Mouse (Mus musculus) stomach, embryonic 14.5 days (tissue): ENCODE data around the gene Sdccag8. TPM values are rescaled to one million over a fixed set of nuclear protein-coding genes. Genes with fewer than 3 reads are reported as not detected.
"Not testable (repeated sequence)": the region's sequence is repeated elsewhere in the genome, so short reads cannot be mapped to it uniquely, and the experiment has no call there.

ENCODE experiments used
- ATAC-seq: fragments of 200-750 bp; cut with Nextera tagmentation; 2 replicates; pipeline ENCODE4 v1.8.0; 2017; ENCODE audit warnings: low read depth, moderate TSS enrichment; ENCODE audit not compliant: insufficient number of reproducible peaks, insufficient read depth, low FRiP score
- H3K27ac ChIP-seq: fragments of 300-500 bp; sonication (generic); 2 replicates; pipeline ENCODE4 v1.5.1; 2014; ENCODE audit warnings: mild to moderate bottlenecking, low read length, moderate library complexity, mixed read lengths
- H3K27me3 ChIP-seq: fragments of 300-500 bp; sonication (generic); 2 replicates; pipeline ENCODE4 v1.6.1; 2014; ENCODE audit warnings: low read length, control low read depth, mixed read lengths; ENCODE audit not compliant: control insufficient read depth, insufficient read depth
- H3K36me3 ChIP-seq: fragments of 300-500 bp; sonication (generic); 2 replicates; pipeline ENCODE4 v1.6.1; 2014; ENCODE audit warnings: mild to moderate bottlenecking, control low read depth, low read length, moderate library complexity, mixed read lengths; ENCODE audit not compliant: control insufficient read depth, insufficient read depth
- H3K4me1 ChIP-seq: fragments of 300-500 bp; sonication (generic); 2 replicates; pipeline ENCODE4 v1.6.1; 2014; ENCODE audit warnings: low read length, control low read depth, mixed read lengths; ENCODE audit not compliant: control insufficient read depth, insufficient read depth
- H3K4me2 ChIP-seq: fragments of 300-500 bp; sonication (generic); replicated peaks from 2 replicates; pipeline ENCODE4 v1.6.1; 2014; ENCODE audit warnings: low read depth, low read length, control low read depth
- H3K4me3 ChIP-seq: fragments of 300-500 bp; sonication (generic); 2 replicates; pipeline ENCODE4 v1.5.1; 2014; ENCODE audit warnings: low read depth, low read length, control low read depth
- H3K9ac ChIP-seq: fragments of 300-500 bp; sonication (generic); replicated peaks from 2 replicates; pipeline ENCODE4 v1.6.1; 2014; ENCODE audit warnings: low read depth, mild to moderate bottlenecking, control low read depth, low read length, moderate library complexity, mixed read lengths
- H3K9me3 ChIP-seq: fragments of 300-500 bp; sonication (generic); 2 replicates; pipeline ENCODE4 v1.6.1; 2016; ENCODE audit warnings: low read depth, low read length, control low read depth; ENCODE audit not compliant: control insufficient read depth
- WGBS: fragments of 180-500 bp; shearing (Covaris S2); extraction: QIAGEN DNeasy Blood & Tissue Kit; methylation state at CpG from one replicate; pipeline ENCODE4 v1.1.7; 2014; 5-methylcytosine and 5-hydroxymethylcytosine counted together
- polyA plus RNA-seq: library from polyadenylated mRNA; unstranded; fragments of >200 nt; fragmentation: Nextera tagmentation; extraction: Ambion mirVana; gene quantifications from 2 replicates; pipeline ENCODE4 v1.2.1, GENCODE M21; 2014

Gene Sdccag8
- polyA plus RNA-seq, 1 experiment from 2014 or later: 17.6 TPM

- H3K4me1 ChIP-seq: no peaks in the 10 kb centered on the region
- H3K27ac ChIP-seq: no peak overlapping the region
- WGBS: 87% methylated on average over 12 of the region's 12 CpGs
- H3K4me2 ChIP-seq: no peak overlapping the region
- no peak for ATAC-seq
- no peaks in the 10 kb centered on the region for H3K9me3 ChIP-seq
- no peak overlapping the region for H3K4me3 ChIP-seq
- no peaks in the 10 kb centered on the region for H3K36me3 ChIP-seq
- no peaks in the 10 kb centered on the region for H3K27me3 ChIP-seq
- no peak overlapping the region for H3K9ac ChIP-seq
Observed at GRCm38 (mm10) chr1:176932320-176932950, 118.0 kb downstream of the Sdccag8 start.

DNA sequence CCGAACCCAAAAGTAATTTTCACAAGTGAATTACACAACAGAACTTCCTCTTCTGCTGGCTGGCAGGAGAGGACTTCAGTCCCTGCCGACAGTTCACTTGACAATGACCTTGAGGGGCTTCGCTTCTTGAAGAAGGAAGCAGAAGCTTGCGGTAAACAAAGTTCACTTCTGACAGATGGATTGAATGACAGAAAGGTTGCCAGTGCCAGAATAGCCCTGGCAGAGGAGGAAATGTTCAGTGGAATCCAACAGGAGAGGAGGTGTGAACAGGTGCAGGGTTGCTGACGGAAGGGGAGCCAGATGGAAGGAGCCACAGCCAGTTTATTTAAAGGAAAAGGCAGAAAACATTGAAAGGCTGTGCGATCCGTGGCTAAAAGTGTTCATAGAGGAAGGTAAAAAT is 118.9 kb downstream of the Sdccag8 start:
- Histone ChIP-seq H3K4me2 (no peak overlapping the region), H3K9ac (no peak overlapping the region), H3K4me1 (no peaks in the 10 kb centered on the region), H3K27ac (no peak overlapping the region), H3K36me3 (no peaks in the 10 kb centered on the region), H3K4me3 (no peak overlapping the region), H3K27me3 (no peaks in the 10 kb centered on the region), H3K9me3 (no peaks in the 10 kb centered on the region)
- no peak for ATAC-seq
- WGBS: 60% methylated on average over 7 of the region's 7 CpGs

DNA sequence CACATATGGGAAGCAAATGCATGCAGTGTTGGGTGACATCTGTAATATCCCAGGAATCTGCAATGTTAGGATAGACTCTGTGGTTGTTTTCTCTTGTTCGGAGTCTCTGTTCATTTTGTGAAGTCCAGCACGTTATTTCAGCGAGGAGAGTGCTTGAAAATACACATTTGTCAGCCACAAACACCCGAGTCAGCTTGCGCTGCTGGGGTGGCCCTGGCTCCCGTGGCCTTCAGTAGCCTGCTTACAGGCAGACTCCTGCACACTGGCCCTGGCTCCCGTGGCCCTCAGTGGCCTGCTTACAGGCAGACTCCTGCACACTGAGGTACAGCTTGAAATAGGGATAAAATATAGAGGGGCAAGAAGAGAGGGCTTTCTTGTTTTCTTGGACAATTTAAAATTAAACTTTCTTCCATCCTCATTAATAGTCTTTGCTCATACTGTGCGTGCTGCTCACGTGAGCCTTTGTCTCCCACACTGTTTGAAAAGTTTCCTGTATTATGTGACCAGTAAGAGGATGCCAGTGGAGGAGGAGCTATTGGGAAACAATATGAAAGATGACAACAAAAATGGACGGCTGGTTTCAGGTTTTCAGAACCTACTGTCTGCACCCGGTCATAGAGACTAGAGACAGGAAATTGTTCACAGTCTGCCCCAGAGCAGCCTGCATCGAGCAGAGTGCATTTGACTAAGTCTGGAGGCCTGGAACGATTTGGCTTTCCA is 119.7 kb downstream of the Sdccag8 start:
- Histone ChIP-seq H3K36me3 (no peaks in the 10 kb centered on the region), H3K9me3 (no peaks in the 10 kb centered on the region), H3K4me3 (no peak overlapping the region), H3K4me1 (no peaks in the 10 kb centered on the region), H3K27ac (no peak overlapping the region), H3K27me3 (no peaks in the 10 kb centered on the region), H3K4me2 (no peak overlapping the region), H3K9ac (no peak overlapping the region)
- WGBS: 60% methylated on average over 13 of the region's 13 CpGs
- ATAC-seq: no peak

DNA sequence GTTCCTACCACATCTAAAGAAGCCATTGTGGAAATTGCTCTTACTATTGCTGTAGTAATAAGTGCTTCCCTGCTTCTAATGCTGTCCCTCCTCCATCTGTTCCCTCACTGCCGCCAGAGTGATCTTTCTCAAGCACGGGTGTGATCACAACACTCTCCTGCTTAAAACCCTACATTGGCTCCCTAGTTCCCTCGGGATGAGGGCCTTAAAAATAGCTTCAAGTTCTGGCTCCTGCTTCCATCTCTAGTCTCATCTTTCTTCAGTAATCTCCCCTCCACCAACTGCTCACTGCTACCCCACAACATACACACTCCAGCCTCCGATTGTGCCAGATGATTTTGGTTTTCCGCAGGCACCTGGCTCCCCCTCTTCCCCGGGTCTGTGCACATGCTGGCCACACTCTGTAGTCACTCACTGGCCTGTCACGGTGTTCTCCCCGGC is 125.5 kb downstream of the Sdccag8 start:
- 71% methylated on average over 8 of the region's 8 CpGs for WGBS
- Histone ChIP-seq H3K36me3 (no peaks in the 10 kb centered on the region), H3K4me3 (no peak overlapping the region), H3K9ac (no peak overlapping the region), H3K4me1 (no peaks in the 10 kb centered on the region), H3K4me2 (no peak overlapping the region), H3K27ac (no peak overlapping the region), H3K27me3 (no peaks in the 10 kb centered on the region), H3K9me3 (no peaks in the 10 kb centered on the region)
- ATAC-seq: no peak

- not testable (repeated sequence) for H3K4me1 ChIP-seq, H3K27ac ChIP-seq, ATAC-seq, H3K27me3 ChIP-seq, H3K4me3 ChIP-seq, H3K9ac ChIP-seq, H3K4me2 ChIP-seq, H3K36me3 ChIP-seq, H3K9me3 ChIP-seq
Observed at GRCm38 (mm10) chr1:176941286-176941990, 127.0 kb downstream of the Sdccag8 start.

- H3K9me3 ChIP-seq: no peaks in the 10 kb centered on the region
- no peaks in the 10 kb centered on the region for H3K27me3 ChIP-seq
- H3K27ac ChIP-seq: no peak overlapping the region
- no peak for ATAC-seq
- H3K4me3 ChIP-seq: no peak overlapping the region
- WGBS: 87% methylated on average over 5 of the region's 5 CpGs
- no peaks in the 10 kb centered on the region for H3K4me1 ChIP-seq
- H3K9ac ChIP-seq: no peak overlapping the region
- H3K4me2 ChIP-seq: no peak overlapping the region
- H3K36me3 ChIP-seq: no peaks in the 10 kb centered on the region
Observed at GRCm38 (mm10) chr1:176943126-176943525, 128.7 kb downstream of the Sdccag8 start.

DNA sequence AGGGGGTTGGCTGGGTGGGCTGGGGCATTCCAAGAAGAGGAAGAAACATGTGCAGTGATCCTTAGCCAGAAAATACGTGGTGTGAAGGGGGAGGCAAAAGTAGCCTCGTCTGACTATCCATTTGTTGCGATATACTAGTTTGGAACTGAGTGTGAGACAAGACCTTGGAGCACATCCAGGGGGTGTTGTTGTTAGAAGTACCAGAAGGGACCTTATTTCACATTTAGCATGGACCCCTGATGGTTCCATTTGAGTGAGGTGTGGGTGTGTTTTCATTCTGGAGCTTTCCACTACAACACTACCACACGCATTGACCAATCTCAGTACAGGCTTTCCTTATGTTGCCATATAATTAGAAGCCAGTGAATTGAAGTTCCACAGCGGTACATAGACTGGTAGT is 129.5 kb downstream of the Sdccag8 start:
- Histone ChIP-seq H3K9ac (no peak overlapping the region), H3K4me1 (no peaks in the 10 kb centered on the region), H3K27me3 (no peaks in the 10 kb centered on the region), H3K27ac (no peak overlapping the region), H3K36me3 (no peaks in the 10 kb centered on the region), H3K9me3 (no peaks in the 10 kb centered on the region), H3K4me2 (no peak overlapping the region), H3K4me3 (no peak overlapping the region)
- ATAC-seq: no peak
- WGBS: 91% methylated on average over 5 of the region's 5 CpGs

DNA sequence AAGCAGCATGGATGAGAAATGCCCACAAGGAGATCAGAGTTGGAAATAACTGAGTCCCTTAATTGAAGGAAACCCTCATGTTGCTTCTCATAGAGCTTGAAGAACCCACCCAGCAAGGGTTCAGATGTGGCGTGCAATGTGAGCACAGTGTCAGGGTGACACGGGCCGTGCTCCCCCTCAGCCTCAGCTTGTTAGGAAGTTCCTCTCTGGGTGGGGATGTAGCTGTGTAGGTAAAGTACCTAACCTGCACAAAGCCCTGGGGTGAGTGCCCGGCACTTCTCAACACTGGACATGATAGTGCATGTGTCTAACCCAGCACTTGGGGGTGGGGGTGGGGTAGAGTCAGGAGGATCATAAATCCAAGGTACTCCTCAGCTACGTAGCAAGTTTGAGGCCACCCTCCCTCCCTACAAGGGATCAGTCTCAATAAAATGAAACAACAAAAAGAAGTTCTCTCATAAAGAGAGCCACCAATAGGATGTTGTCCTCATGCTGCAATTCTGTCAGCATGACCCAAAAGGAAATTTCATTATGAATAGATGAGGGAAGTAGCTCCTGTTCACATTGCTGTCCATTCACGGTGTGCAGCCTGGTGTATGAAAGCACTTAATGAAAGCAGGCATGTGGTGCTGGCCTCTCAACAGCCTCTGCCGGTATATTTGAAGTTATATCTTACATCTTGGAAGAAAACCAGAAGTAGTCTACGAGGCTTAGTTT is 130.2 kb downstream of the Sdccag8 start:
- H3K4me2 ChIP-seq: no peak overlapping the region
- no peak overlapping the region for H3K27ac ChIP-seq
- H3K27me3 ChIP-seq: no peaks in the 10 kb centered on the region
- no peak for ATAC-seq
- H3K4me1 ChIP-seq: no peaks in the 10 kb centered on the region
- H3K9me3 ChIP-seq: no peaks in the 10 kb centered on the region
- WGBS: 78% methylated on average over 8 of the region's 8 CpGs
- H3K36me3 ChIP-seq: no peaks in the 10 kb centered on the region
- H3K9ac ChIP-seq: no peak overlapping the region
- H3K4me3 ChIP-seq: no peak overlapping the region
